Mouse (Mus musculus): ENCODE data around the gene Cdt1. TPM values are rescaled to one million over a fixed set of nuclear protein-coding genes. Genes with fewer than 3 reads are reported as not detected.

Cdt1 gene
- total and polyA plus RNA-seq, 3 experiments = 49.9 to 375 (median 70.8) TPM

DNA sequence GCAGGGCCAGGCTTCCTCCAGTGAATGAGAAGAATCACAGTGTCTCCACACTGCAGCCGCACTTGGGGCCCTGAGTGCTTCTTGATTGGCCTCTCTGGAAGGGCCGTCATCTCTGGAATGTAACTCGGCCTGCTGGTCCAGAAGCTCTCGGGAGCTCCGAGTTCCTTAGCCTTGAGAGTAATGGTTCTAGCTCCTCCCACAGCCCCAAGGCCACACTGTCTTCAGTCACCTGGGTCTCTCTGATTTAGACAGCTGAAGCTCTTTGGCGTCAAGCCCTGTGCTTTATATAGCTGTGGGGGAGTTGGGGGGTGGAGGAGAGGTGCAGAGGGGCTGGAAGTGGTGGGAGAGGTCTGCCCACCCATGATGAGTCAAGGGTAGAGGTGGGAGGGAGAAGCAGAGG lies 30.8 kb upstream of the Cdt1 start:
- Histone ChIP-seq H3K36me3 (replicated peaks) (peaks cover 71% of the 10 kb centered on the region), H3K4me1 (ENCODE audit: insufficient read depth, low read depth, low read length) (peaks cover 84% of the 10 kb centered on the region), H3K4me3 (ENCODE audit: low read depth, low read length) (peak overlapping the region; percentile 61; the same call in 1 of the 2 replicates), H3K9me3 (replicated peaks) (peaks cover 11% of the 10 kb centered on the region), H3K27me3 (ENCODE audit: insufficient read depth, low read length) (no peaks in the 10 kb centered on the region)
- ATAC-seq (ENCODE audit: extremely low read depth, insufficient number of reproducible peaks, low FRiP score, poor library complexity, severe bottlenecking) = no peak
- no peak for TF ChIP-seq GATA2 (IDR thresholded peaks at IDR 0.05; ENCODE audit: borderline replicate concordance, low read depth, low read length)
- DNase-seq (ENCODE audit: low spot score) = no peak

DNA sequence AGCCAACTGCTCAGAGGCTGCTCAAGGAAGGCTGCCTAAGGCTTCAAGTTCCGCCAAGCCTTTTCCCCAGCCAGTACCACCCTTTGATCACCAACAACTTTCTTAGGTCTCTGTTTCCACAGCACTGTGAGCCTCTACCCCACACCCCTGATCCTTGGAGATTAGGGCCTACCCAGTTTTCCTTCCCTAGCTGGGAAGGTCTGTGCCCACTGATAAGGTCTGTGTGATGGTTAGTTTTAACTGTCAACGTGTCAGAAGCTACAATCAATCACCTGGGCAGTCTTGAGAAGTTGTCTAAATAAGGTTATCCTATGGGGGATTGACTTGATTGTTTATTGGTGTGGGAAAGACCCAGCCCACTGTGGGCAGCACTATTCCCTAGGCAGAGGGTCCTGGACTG lies 30.0 kb upstream of the Cdt1 start:
- H3K27me3 ChIP-seq (ENCODE audit: insufficient read depth, low read length) = no peaks in the 10 kb centered on the region
- H3K4me3 ChIP-seq (ENCODE audit: low read depth, low read length) = peak overlapping the region; percentile 61; the same call in 1 of the 2 replicates
- TF ChIP-seq TAL1 (conservative IDR thresholded peaks at IDR 0.05; ENCODE audit: low read depth, low read length) = peak; percentile 99
- TF ChIP-seq GATA2 (IDR thresholded peaks at IDR 0.05; ENCODE audit: borderline replicate concordance, low read depth, low read length) = no peak
- no peak for TF ChIP-seq CTCF (IDR thresholded peaks at IDR 0.05; ENCODE audit: low read depth, low read length)
- TF ChIP-seq GATA1 (IDR thresholded peaks at IDR 0.05; ENCODE audit: borderline replicate concordance, low read length) = no peak
- TF ChIP-seq POLR2AphosphoS5 (IDR thresholded peaks at IDR 0.05; ENCODE audit: insufficient replicate concordance, low read depth, low read length) = no peak
- peaks cover 11% of the 10 kb centered on the region for H3K9me3 ChIP-seq (replicated peaks)
- peaks cover 84% of the 10 kb centered on the region for H3K4me1 ChIP-seq (ENCODE audit: insufficient read depth, low read depth, low read length)
- ATAC-seq (ENCODE audit: extremely low read depth, insufficient number of reproducible peaks, low FRiP score, poor library complexity, severe bottlenecking) = peak; percentile 87
- peaks cover 71% of the 10 kb centered on the region for H3K36me3 ChIP-seq (replicated peaks)
- DNase-seq (ENCODE audit: low spot score) = peak; percentile 84

DNA sequence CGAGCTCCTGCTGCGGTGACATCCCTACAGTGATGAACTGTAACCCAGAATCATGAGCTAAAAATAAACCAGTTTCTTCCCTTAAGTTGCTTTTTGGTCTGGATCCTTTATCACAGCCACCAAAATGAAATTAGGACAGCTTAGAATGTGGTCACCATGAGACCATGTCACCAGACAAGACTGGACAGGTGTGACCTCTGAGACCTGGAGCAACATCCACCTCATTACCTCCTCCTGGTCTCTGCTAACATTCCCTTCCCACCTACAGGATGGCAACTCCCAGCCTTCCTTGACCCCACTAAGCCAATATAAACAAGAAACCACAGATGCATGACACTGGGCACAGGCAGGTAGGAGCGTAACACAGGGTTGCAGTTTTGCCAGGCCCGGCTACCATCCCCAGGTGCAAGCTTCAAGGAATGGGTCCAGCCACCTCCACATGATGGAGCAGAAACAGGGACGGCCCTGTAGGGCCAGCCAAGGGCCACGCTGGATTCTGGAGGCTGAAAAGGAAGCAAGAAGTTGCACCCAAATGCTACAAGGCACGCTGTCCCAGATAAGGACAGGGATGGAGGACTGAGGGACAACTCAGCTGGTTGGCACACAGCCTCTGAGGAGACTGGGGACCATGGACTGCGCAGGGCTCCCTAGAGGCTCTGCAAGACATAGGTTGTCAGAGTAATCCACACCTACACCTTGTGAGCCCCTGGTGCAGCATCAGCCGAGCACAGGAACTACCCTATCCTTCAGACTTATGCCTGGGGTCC lies 29.3 kb upstream of the Cdt1 start:
- H3K4me1 ChIP-seq (ENCODE audit: insufficient read depth, low read depth, low read length) = peaks cover 84% of the 10 kb centered on the region
- H3K4me3 ChIP-seq (ENCODE audit: low read depth, low read length) = peak overlapping the region; percentile 33; the same call in 1 of the 2 replicates
- ATAC-seq (ENCODE audit: extremely low read depth, insufficient number of reproducible peaks, low FRiP score, poor library complexity, severe bottlenecking) = no peak

DNA sequence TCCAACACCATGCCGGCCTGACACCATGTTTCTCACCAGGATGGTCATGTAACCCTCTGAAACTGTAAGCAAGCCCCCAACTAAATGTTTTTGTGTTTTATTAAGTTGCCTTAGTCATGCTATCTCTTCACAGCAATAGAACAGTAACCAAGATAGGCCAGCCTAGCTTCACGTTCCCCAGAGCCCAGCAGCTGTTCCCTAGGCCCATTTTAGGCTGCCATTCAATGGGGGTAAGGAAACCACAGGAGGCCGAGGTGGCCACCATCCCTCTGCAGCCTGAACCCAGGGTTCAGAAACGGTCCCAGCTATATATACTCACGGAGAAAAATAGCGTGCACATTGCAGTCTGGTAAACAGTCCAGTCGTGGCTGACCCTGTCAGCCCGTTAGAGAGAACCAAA lies 23.7 kb upstream of the Cdt1 start:
- H3K4me1 ChIP-seq (ENCODE audit: insufficient read depth, low read depth, low read length) = peaks cover 93% of the 10 kb centered on the region
- H3K9me3 ChIP-seq (replicated peaks) = peaks cover 4% of the 10 kb centered on the region
- ATAC-seq (ENCODE audit: extremely low read depth, insufficient number of reproducible peaks, low FRiP score, poor library complexity, severe bottlenecking) (no peak), DNase-seq (ENCODE audit: low spot score) (no peak)
- peaks cover 83% of the 10 kb centered on the region for H3K36me3 ChIP-seq (replicated peaks)
- no peak overlapping the region for H3K4me3 ChIP-seq (ENCODE audit: low read depth, low read length)
- H3K27me3 ChIP-seq (ENCODE audit: insufficient read depth, low read length) = no peaks in the 10 kb centered on the region
- TF ChIP-seq POLR2AphosphoS5 (IDR thresholded peaks at IDR 0.05; ENCODE audit: insufficient replicate concordance, low read depth, low read length) = no peak
- TF ChIP-seq TAL1 (conservative IDR thresholded peaks at IDR 0.05; ENCODE audit: low read depth, low read length) = no peak
- no peak for TF ChIP-seq GATA2 (IDR thresholded peaks at IDR 0.05; ENCODE audit: borderline replicate concordance, low read depth, low read length)
- no peak for TF ChIP-seq CTCF (IDR thresholded peaks at IDR 0.05; ENCODE audit: low read depth, low read length)
- TF ChIP-seq GATA1 (IDR thresholded peaks at IDR 0.05; ENCODE audit: borderline replicate concordance, low read length) = no peak

More for the DNA sequence above, 29.3 kb upstream of the Cdt1 start:
- Histone ChIP-seq H3K9me3 (replicated peaks) (peaks cover 11% of the 10 kb centered on the region), H3K36me3 (replicated peaks) (peaks cover 71% of the 10 kb centered on the region), H3K27me3 (ENCODE audit: insufficient read depth, low read length) (no peaks in the 10 kb centered on the region)
- TF ChIP-seq POLR2AphosphoS5 (IDR thresholded peaks at IDR 0.05; ENCODE audit: insufficient replicate concordance, low read depth, low read length) (no peak), GATA2 (IDR thresholded peaks at IDR 0.05; ENCODE audit: borderline replicate concordance, low read depth, low read length) (no peak), GATA1 (IDR thresholded peaks at IDR 0.05; ENCODE audit: borderline replicate concordance, low read length) (no peak), TAL1 (conservative IDR thresholded peaks at IDR 0.05; ENCODE audit: low read depth, low read length) (peak; percentile 9; the same call in 1 of the 2 replicates), CTCF (IDR thresholded peaks at IDR 0.05; ENCODE audit: low read depth, low read length) (no peak)
- DNase-seq (ENCODE audit: low spot score) = no peak

DNA sequence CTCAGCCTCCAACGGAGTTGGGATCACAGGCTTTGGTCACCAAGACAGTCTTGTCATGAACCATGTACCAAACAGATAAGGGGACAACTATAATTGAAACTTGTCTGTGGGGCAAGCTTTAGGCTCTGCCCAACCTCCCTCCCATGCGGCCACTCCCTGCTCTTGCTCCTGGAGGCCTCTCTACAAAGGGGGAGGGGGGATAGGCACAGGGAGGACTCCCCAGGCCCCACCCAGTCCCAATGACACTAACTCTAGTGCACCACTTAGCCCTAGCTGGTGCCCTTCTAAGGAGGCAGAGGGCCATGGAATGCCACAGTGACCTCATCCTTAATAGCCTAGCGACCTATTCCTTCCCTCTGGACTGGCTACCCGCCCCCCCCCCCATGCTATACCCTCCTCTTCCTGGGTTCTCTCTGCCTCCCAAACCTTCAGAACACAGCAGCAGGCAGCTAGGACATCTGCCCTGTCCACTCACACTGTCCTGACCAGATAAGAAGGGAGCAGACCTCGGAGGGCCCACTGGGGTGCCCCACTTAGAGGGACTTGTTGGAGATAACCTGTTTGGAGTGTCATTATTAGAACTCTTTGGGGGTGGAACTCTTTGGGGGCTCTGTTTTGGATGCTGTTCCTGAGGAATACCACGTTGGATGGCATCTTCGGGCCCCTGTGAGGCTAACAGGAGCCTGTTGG lies 21.6 kb upstream of the Cdt1 start:
- Histone ChIP-seq H3K4me1 (ENCODE audit: insufficient read depth, low read depth, low read length) (peaks cover 89% of the 10 kb centered on the region), H3K9me3 (replicated peaks) (0 out of 2 replicates have a peak, but pooled peaks cover 2% of the 10 kb centered on the region), H3K27me3 (ENCODE audit: insufficient read depth, low read length) (no peaks in the 10 kb centered on the region), H3K36me3 (replicated peaks) (peaks cover 72% of the 10 kb centered on the region), H3K4me3 (ENCODE audit: low read depth, low read length) (peak overlapping the region; percentile 86; the same call in 1 of the 2 replicates)
- TF ChIP-seq GATA1 (IDR thresholded peaks at IDR 0.05; ENCODE audit: borderline replicate concordance, low read length) (no peak), CTCF (IDR thresholded peaks at IDR 0.05; ENCODE audit: low read depth, low read length) (no peak), POLR2AphosphoS5 (IDR thresholded peaks at IDR 0.05; ENCODE audit: insufficient replicate concordance, low read depth, low read length) (no peak), TAL1 (conservative IDR thresholded peaks at IDR 0.05; ENCODE audit: low read depth, low read length) (no peak), GATA2 (IDR thresholded peaks at IDR 0.05; ENCODE audit: borderline replicate concordance, low read depth, low read length) (no peak)
- ATAC-seq (ENCODE audit: extremely low read depth, insufficient number of reproducible peaks, low FRiP score, poor library complexity, severe bottlenecking) (peak; percentile 62), DNase-seq (ENCODE audit: low spot score) (peak; percentile 81)

DNA sequence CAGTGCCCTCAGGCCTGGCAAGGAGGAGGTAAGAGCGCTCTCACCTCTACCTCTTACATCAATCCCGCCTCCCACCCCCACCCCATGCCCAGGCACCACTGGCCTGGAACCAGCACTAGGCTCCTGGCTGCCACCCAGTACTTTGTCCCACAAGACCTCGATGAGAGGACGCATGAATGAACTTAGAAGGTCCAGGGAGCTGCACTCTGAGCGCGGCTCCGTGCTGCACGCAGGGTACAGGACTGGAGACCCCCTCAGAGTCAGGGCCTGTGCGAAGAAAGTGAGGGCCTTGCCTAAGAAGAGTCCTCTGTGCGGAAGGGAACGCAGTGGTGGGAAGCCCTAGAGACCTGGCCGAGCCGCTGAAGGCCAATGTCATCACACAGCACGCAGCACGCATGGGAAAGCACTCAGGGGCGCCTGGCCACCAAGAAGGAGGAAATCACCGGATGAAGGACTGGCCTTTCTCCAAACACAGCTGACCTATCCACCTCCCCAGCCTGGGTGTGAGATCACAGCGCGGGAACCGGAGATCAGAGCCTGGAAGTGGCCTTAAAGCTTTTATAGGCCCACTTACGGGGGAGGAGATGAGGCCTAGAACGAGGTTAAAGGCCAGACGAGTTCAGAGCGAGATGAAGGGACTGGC lies 20.9 kb upstream of the Cdt1 start:
- no peaks in the 10 kb centered on the region for H3K27me3 ChIP-seq (ENCODE audit: insufficient read depth, low read length)

More for the DNA sequence above, 20.9 kb upstream of the Cdt1 start:
- Histone ChIP-seq H3K36me3 (replicated peaks) (peaks cover 65% of the 10 kb centered on the region), H3K9me3 (replicated peaks) (0 out of 2 replicates have a peak, but pooled peaks cover 2% of the 10 kb centered on the region), H3K4me3 (ENCODE audit: low read depth, low read length) (peak overlapping the region; percentile 86), H3K4me1 (ENCODE audit: insufficient read depth, low read depth, low read length) (peaks cover 88% of the 10 kb centered on the region)
- DNase-seq (ENCODE audit: low spot score) (no peak), ATAC-seq (ENCODE audit: extremely low read depth, insufficient number of reproducible peaks, low FRiP score, poor library complexity, severe bottlenecking) (no peak)
- TF ChIP-seq CTCF (IDR thresholded peaks at IDR 0.05; ENCODE audit: low read depth, low read length) (no peak), GATA2 (IDR thresholded peaks at IDR 0.05; ENCODE audit: borderline replicate concordance, low read depth, low read length) (no peak), TAL1 (conservative IDR thresholded peaks at IDR 0.05; ENCODE audit: low read depth, low read length) (no peak)

Data from G1E (cell line).